Mouse (Mus musculus) olfactory bulb, adult 2 months (tissue): ENCODE results near the gene Atp8a2. TPM values are rescaled to one million over a fixed set of nuclear protein-coding genes. Genes with fewer than 3 reads are reported as not detected.
"Not testable (repeated sequence)": the region's sequence is repeated elsewhere in the genome, so short reads cannot be mapped to it uniquely, and the experiment has no call there.

Experiments
- H3K27ac ChIP-seq: fragments of 200-500 bp; 2 replicates; pipeline ENCODE4 v1.5.1; 2012; ENCODE audit warnings: low read depth, low read length; ENCODE audit not compliant: insufficient read depth
- H3K4me1 ChIP-seq: fragments of 200-500 bp; 2 replicates; pipeline ENCODE4 v1.6.1; 2012; ENCODE audit warnings: low read length; ENCODE audit not compliant: control insufficient read depth, insufficient read depth
- H3K4me3 ChIP-seq: fragments of 200-500 bp; 2 replicates; pipeline ENCODE4 v1.5.1; 2012; ENCODE audit warnings: mild to moderate bottlenecking, low read depth, low read length, moderate library complexity; ENCODE audit not compliant: insufficient read depth
- CTCF ChIP-seq: fragments of 200-500 bp; IDR thresholded peaks from 2 replicates; pipeline ENCODE4 v1.5.1; 2012; ENCODE audit warnings: low read depth, mild to moderate bottlenecking, low read length, moderate library complexity; ENCODE audit not compliant: insufficient read depth
- POLR2A ChIP-seq: fragments of 200-500 bp; IDR thresholded peaks from 2 replicates; pipeline ENCODE4 v1.6.1; 2012; ENCODE audit warnings: mild to moderate bottlenecking, low read depth, low read length, moderate library complexity; ENCODE audit not compliant: insufficient read depth
- WGBS: fragments of 180-500 bp; shearing (Covaris S2); methylation state at CpG from one replicate; pipeline ENCODE4 v1.1.7; 2018; 5-methylcytosine and 5-hydroxymethylcytosine counted together
- polyA plus RNA-seq: library from polyadenylated mRNA; stranded (reverse); fragments of >200 nt; gene quantifications from 2 replicates; pipeline ENCODE4 v1.2.4, GENCODE M21; 2012; ENCODE audit warnings: low replicate concordance; ENCODE audit not compliant: missing spikeins, insufficient read depth, insufficient read length

The Atp8a2 gene
- polyA plus RNA-seq, 1 experiment: not detected

GRCm38 (mm10) chr14:59859830-59860229 lies 337.1 kb downstream of the Atp8a2 start:
- no peak overlapping the region for H3K4me3 ChIP-seq
- TF ChIP-seq CTCF: no peak
- no peak for TF ChIP-seq POLR2A
- 99% methylated on average over 11 of the region's 11 CpGs for WGBS
- no peaks in the 10 kb centered on the region for H3K4me1 ChIP-seq
- no peak overlapping the region for H3K27ac ChIP-seq

- TF ChIP-seq POLR2A (no peak), CTCF (no peak)
- WGBS: 91% methylated on average over 6 of the region's 6 CpGs
- H3K4me1 ChIP-seq: no peaks in the 10 kb centered on the region
- no peak overlapping the region for H3K27ac ChIP-seq
- no peak overlapping the region for H3K4me3 ChIP-seq
These were observed 338.3 kb downstream of the Atp8a2 start for GRCm38 (mm10) chr14:59858501-59859225.

- Histone ChIP-seq H3K4me1 (no peaks in the 10 kb centered on the region), H3K4me3 (no peak overlapping the region), H3K27ac (no peak overlapping the region)
- TF ChIP-seq POLR2A (no peak), CTCF (no peak)
- WGBS: 76% methylated on average over 9 of the region's 9 CpGs
These were observed 343.8 kb downstream of the Atp8a2 start for GRCm38 (mm10) chr14:59853139-59853538.

- Histone ChIP-seq H3K4me3 (no peak overlapping the region), H3K27ac (no peak overlapping the region), H3K4me1 (peaks cover 9% of the 10 kb centered on the region)
- TF ChIP-seq POLR2A: no peak
- TF ChIP-seq CTCF: no peak
- 49% methylated on average over 14 of the region's 14 CpGs for WGBS
These were observed 350.2 kb downstream of the Atp8a2 start for GRCm38 (mm10) chr14:59846609-59847375.

GRCm38 (mm10) chr14:59843264-59843942 lies 353.6 kb downstream of the Atp8a2 start:
- Histone ChIP-seq H3K4me3 (no peak overlapping the region), H3K27ac (no peak overlapping the region), H3K4me1 (peaks cover 9% of the 10 kb centered on the region)
- no peak for TF ChIP-seq POLR2A
- TF ChIP-seq CTCF: no peak
- 91% methylated on average over 6 of the region's 6 CpGs for WGBS

- TF ChIP-seq CTCF: no peak
- no peak for TF ChIP-seq POLR2A
- 92% methylated on average over 14 of the region's 14 CpGs for WGBS
- Histone ChIP-seq H3K4me3 (no peak overlapping the region), H3K27ac (no peak overlapping the region), H3K4me1 (peaks cover 2% of the 10 kb centered on the region; the same call in 1 of the 2 replicates)
These were observed 356.8 kb downstream of the Atp8a2 start for GRCm38 (mm10) chr14:59839951-59840720.

GRCm38 (mm10) chr14:59838446-59839259 lies 358.3 kb downstream of the Atp8a2 start:
- not testable (repeated sequence) for H3K27ac ChIP-seq, H3K4me1 ChIP-seq, H3K4me3 ChIP-seq
- 97% methylated on average over 1 of the region's 3 CpGs for WGBS

GRCm38 (mm10) chr14:59837691-59838241 lies 359.2 kb downstream of the Atp8a2 start:
- not testable (repeated sequence) for H3K4me3 ChIP-seq, H3K27ac ChIP-seq, H3K4me1 ChIP-seq
- no CpG with 5 or more reads among the region's 3 CpGs for WGBS
